Comparison of ENCODE assay signal across 28 mouse cellular contexts in genomic region chr17:83810285-83810684, GRCm38 (mm10). TPM values are rescaled to one million over a fixed set of nuclear protein-coding genes. Genes with fewer than 3 reads are reported as not detected.
A peak's percentile ranks its signal among the peaks of the same experiment; 100 is the strongest.
DNase-seq lines count a peak whose midpoint lies in the region; ATAC-seq and TF ChIP-seq lines count a peak whose summit lies in the region.
"Had no signal": no experiment of that assay in that cellular context is flagged by ENCODE, and none has a peak within 500 bp of the region (broad histone marks: within the 10 kb centered on the region; RNA-seq: fewer than 3 reads in every experiment).

No protein-coding gene starts in this region.

- no peaks in the 10 kb centered on the region for H3K27me3 ChIP-seq in MEL (ENCODE audit: control insufficient read depth in 1 of 2, insufficient read depth in 2 of 2, low read length in 2 of 2)
- H3K27me3 ChIP-seq in liver, embryonic 11.5 days (replicated peaks; ENCODE audit: control insufficient read depth, insufficient read depth, low read length) = no peaks in the 10 kb centered on the region
- H3K27me3 ChIP-seq in liver, postnatal 0 days (ENCODE audit: insufficient read depth, low read length) = no peaks in the 10 kb centered on the region
- no peaks in the 10 kb centered on the region for H3K27me3 ChIP-seq in hindbrain, embryonic 13.5 days
- H3K27me3 ChIP-seq: embryonic facial prominence, embryonic 13.5 days; hindbrain, embryonic 15.5 days; lung, embryonic 15.5 days; midbrain, embryonic 15.5 days; neural tube, embryonic 12.5 days had no signal

- no peak for TF ChIP-seq POLR2A in MEL (IDR thresholded peaks at IDR 0.05; ENCODE audit: control insufficient read depth in 1 of 2, insufficient read depth in 1 of 2, low read depth in 1 of 2, low read length in 2 of 2, poor library complexity in 1 of 2)

- TF ChIP-seq RAD21 in MEL (IDR thresholded peaks at IDR 0.05; ENCODE audit: low read depth, low read length) = no peak

- H3K36me3 ChIP-seq in MEL (ENCODE audit: control insufficient read depth in 1 of 2, insufficient read depth in 2 of 2, low read length in 2 of 2) = peaks cover 0 to 25% of the 10 kb centered on the region in 2 experiments; a peak in 2 of 4 replicates
- peaks cover 7% of the 10 kb centered on the region; the same call in 1 of the 2 replicates for H3K36me3 ChIP-seq in liver, embryonic 11.5 days (ENCODE audit: control insufficient read depth, insufficient read depth, low read length)
- H3K36me3 ChIP-seq in liver, postnatal 0 days (replicated peaks; ENCODE audit: insufficient read depth, low read length) = peaks cover 34% of the 10 kb centered on the region
- peaks cover 39% of the 10 kb centered on the region for H3K36me3 ChIP-seq in hindbrain, embryonic 13.5 days
- H3K36me3 ChIP-seq: midbrain, embryonic 15.5 days had no signal

- H3K27ac ChIP-seq in MEL (ENCODE audit: control insufficient read depth, low read depth, low read length) = peak overlapping the region; percentile 96
- H3K27ac ChIP-seq in liver, embryonic 11.5 days (ENCODE audit: low read depth, low read length) = no peak overlapping the region
- no peak overlapping the region; the same call in 1 of the 2 replicates for H3K27ac ChIP-seq in liver, postnatal 0 days (ENCODE audit: low read depth)
- no peak overlapping the region for H3K27ac ChIP-seq in hindbrain, embryonic 13.5 days
- H3K27ac ChIP-seq: embryonic facial prominence, embryonic 13.5 days; heart, adult 2 months; hindbrain, embryonic 15.5 days; lung, embryonic 15.5 days; macrophage; midbrain, embryonic 15.5 days; neural tube, embryonic 12.5 days had no signal

- no peaks in the 10 kb centered on the region for H3K9me3 ChIP-seq in MEL (replicated peaks; ENCODE audit: insufficient read depth, low read length)
- no peaks in the 10 kb centered on the region for H3K9me3 ChIP-seq in liver, embryonic 11.5 days (ENCODE audit: control insufficient read depth, low read length)
- H3K9me3 ChIP-seq in liver, postnatal 0 days (ENCODE audit: low read length) = no peaks in the 10 kb centered on the region
- H3K9me3 ChIP-seq in hindbrain, embryonic 13.5 days = no peaks in the 10 kb centered on the region
- H3K9me3 ChIP-seq: embryonic facial prominence, embryonic 13.5 days; hindbrain, embryonic 15.5 days; lung, embryonic 15.5 days; midbrain, embryonic 15.5 days; neural tube, embryonic 12.5 days had no signal

- H3K4me3 ChIP-seq in MEL (ENCODE audit: control insufficient read depth in 1 of 2, insufficient read depth in 1 of 2, low read depth in 2 of 2, low read length in 2 of 2) = peak overlapping the region; percentile 9 to 56
- H3K4me3 ChIP-seq in liver, embryonic 11.5 days (ENCODE audit: low read depth, low read length) = no peak overlapping the region
- H3K4me3 ChIP-seq in liver, postnatal 0 days (ENCODE audit: low read depth, low read length) = no peak overlapping the region
- no peak overlapping the region for H3K4me3 ChIP-seq in hindbrain, embryonic 13.5 days
- H3K4me3 ChIP-seq: embryonic facial prominence, embryonic 13.5 days; heart, adult 2 months; hindbrain, embryonic 15.5 days; lung, embryonic 15.5 days; midbrain, embryonic 15.5 days; neural tube, embryonic 12.5 days had no signal

- peaks cover 11 to 30% of the 10 kb centered on the region in 2 experiments for H3K4me1 ChIP-seq in MEL (ENCODE audit: control insufficient read depth in 1 of 2, insufficient read depth in 2 of 2, low read length in 2 of 2)
- H3K4me1 ChIP-seq in liver, embryonic 11.5 days (replicated peaks; ENCODE audit: control insufficient read depth, insufficient read depth, low read length) = peaks cover 33% of the 10 kb centered on the region
- peaks cover 31% of the 10 kb centered on the region for H3K4me1 ChIP-seq in liver, postnatal 0 days (ENCODE audit: insufficient read depth)
- H3K4me1 ChIP-seq in hindbrain, embryonic 13.5 days (replicated peaks) = peaks cover 8% of the 10 kb centered on the region; the same call in 1 of the 2 replicates
- H3K4me1 ChIP-seq: embryonic facial prominence, embryonic 13.5 days; midbrain, embryonic 15.5 days; neural tube, embryonic 12.5 days had no signal

- H3K9ac ChIP-seq in MEL (ENCODE audit: control insufficient read depth, low read depth, low read length, poor library complexity, severe bottlenecking) = peak overlapping the region; percentile 72
- no peak overlapping the region for H3K9ac ChIP-seq in liver, embryonic 11.5 days (ENCODE audit: low read depth, low read length)
- H3K9ac ChIP-seq in liver, postnatal 0 days (replicated peaks) = no peak overlapping the region
- H3K9ac ChIP-seq in hindbrain, embryonic 13.5 days = no peak overlapping the region
- H3K9ac ChIP-seq: embryonic facial prominence, embryonic 13.5 days; forebrain, postnatal 0 days; hindbrain, embryonic 15.5 days; lung, embryonic 15.5 days; midbrain, embryonic 15.5 days; neural tube, embryonic 12.5 days had no signal

- TF ChIP-seq EP300 in MEL (IDR thresholded peaks at IDR 0.05; ENCODE audit: low read depth in 1 of 2, low read length in 2 of 2) = no peak
- no peak for TF ChIP-seq EP300 in liver, postnatal 0 days (IDR thresholded peaks at IDR 0.05; ENCODE audit: low read depth)

- 72% methylated on average over 5 of the region's 5 CpGs for WGBS in liver, embryonic 11.5 days
- 73% methylated on average over 5 of the region's 5 CpGs for WGBS in liver, postnatal 0 days (ENCODE audit: insufficient replicate concordance)
- 95% methylated on average over 5 of the region's 5 CpGs for WGBS in hindbrain, embryonic 13.5 days

- ATAC-seq in liver, embryonic 11.5 days (replicated peaks; ENCODE audit: low FRiP score) = peak; percentile 29; the same call in 1 of the 2 replicates
- ATAC-seq in liver, postnatal 0 days = peak; percentile 60
- no peak for ATAC-seq in hindbrain, embryonic 13.5 days (ENCODE audit: low FRiP score)
- ATAC-seq: forebrain, postnatal 0 days; intestine, embryonic 16.5 days; midbrain, embryonic 15.5 days had no signal

- DNase-seq in MEL (ENCODE audit: low read depth, low spot score) (peak; percentile 76), MN1 (ENCODE audit: low spot score) (no peak)
- DNase-seq in c-Kit-positive CD71-positive TER-119-negative erythroid progenitor cells, embryonic 14.5 days (ENCODE audit: low read depth) = peak; percentile 54
- no peak for DNase-seq in liver, embryonic 11.5 days (ENCODE audit: low spot score)
- peak; percentile 54 for DNase-seq in liver, postnatal 0 days
- DNase-seq in left cerebral cortex, postnatal 36 days (ENCODE audit: low spot score in 2 of 2) = no peak
- DNase-seq: adrenal gland, adult 2 months; cerebellum, adult 2 months; cerebellum, postnatal 25 days; forebrain, postnatal 0 days; gastrocnemius, postnatal 36 days; heart, adult 2 months; heart, postnatal 36 days; kidney, adult 9 months; kidney, postnatal 25 days; layer of hippocampus, postnatal 36 days; right cerebral cortex, postnatal 14 days; thymus, postnatal 14 days had no signal

- no peak for TF ChIP-seq CTCF in MEL (IDR thresholded peaks at IDR 0.05 in 2 of 3, conservative IDR thresholded peaks at IDR 0.05 in 1 of 3; ENCODE audit: control insufficient read depth in 1 of 3, insufficient read depth in 1 of 3, low read depth in 2 of 3, low read length in 3 of 3, poor library complexity in 1 of 3, severe bottlenecking in 1 of 3)
- no peak for TF ChIP-seq CTCF in liver, postnatal 0 days (IDR thresholded peaks at IDR 0.05; ENCODE audit: low read depth)

- intact Hi-C loops in left cerebral cortex, postnatal 36 days (cut with DNase I) = no loop called here

- no peaks in the 10 kb centered on the region; the same call in 1 of the 2 replicates for H3K79me2 ChIP-seq in MEL (ENCODE audit: control insufficient read depth, insufficient read depth, low read length, poor library complexity)

- 0 out of 2 replicates have a peak overlapping the region, but pooled peaks have one; percentile 16 for H3K4me2 ChIP-seq in liver, embryonic 11.5 days
- H3K4me2 ChIP-seq in liver, postnatal 0 days (ENCODE audit: low read depth, low read length) = peak overlapping the region; percentile 64
- no peak overlapping the region for H3K4me2 ChIP-seq in hindbrain, embryonic 13.5 days
- H3K4me2 ChIP-seq: embryonic facial prominence, embryonic 13.5 days; hindbrain, embryonic 15.5 days; lung, embryonic 15.5 days; midbrain, embryonic 15.5 days; neural tube, embryonic 12.5 days had no signal

TF ChIP-seq in MEL, 35 proteins besides CTCF, POLR2A, EP300 and RAD21:
- TF ChIP-seq MAX (IDR thresholded peaks at IDR 0.05; ENCODE audit: low read length) = no peak
- no peak for TF ChIP-seq TAL1 (IDR thresholded peaks at IDR 0.05; ENCODE audit: low read length)
- peak; percentile 36; the same call in 1 of the 2 replicates for TF ChIP-seq TBP (IDR thresholded peaks at IDR 0.05; ENCODE audit: low read depth, low read length)
- TF ChIP-seq SIN3A (IDR thresholded peaks at IDR 0.05; ENCODE audit: low read length) = no peak
TF ChIP-seq in MEL: peak in this region for 1.

RNA-seq across cellular contexts. Expression of gene Haao, which starts 37.5 kb away (rescaled TPM):
- total RNA-seq in MEL (2012; rRNA removed) = 1.2 and 1.5 TPM in 2 replicates
- polyA plus RNA-seq in MEL (2012; ENCODE audit: insufficient read depth in 1 of 2, insufficient read length in 2 of 2, low read depth in 1 of 2, low replicate concordance in 2 of 2, missing spikeins in 1 of 2) = 1 to 10 TPM in 1 of 2 experiments, not detected in 1; 2.8 TPM
- polyA plus RNA-seq in liver, embryonic 11.5 days (2014; fragmentation: Nextera tagmentation; extraction: Ambion mirVana) = 4.3 and 4.8 TPM in 2 replicates
- 93.3 and 104 TPM in 2 replicates for polyA plus RNA-seq in liver, postnatal 0 days (2015; fragmentation: Nextera tagmentation; extraction: Ambion mirVana)
- polyA plus RNA-seq in hindbrain, embryonic 13.5 days (2015; fragmentation: Nextera tagmentation; extraction: Ambion mirVana) = 0.31 and 0.36 TPM in 2 replicates
- total RNA-seq in left cerebral cortex, postnatal 36 days (2021) = under 1 TPM in 1 of 2 experiments, not detected in 1; 0.25 TPM
- total RNA-seq: forebrain, postnatal 0 days; gastrocnemius, postnatal 36 days; layer of hippocampus, postnatal 36 days had no signal
- polyA plus RNA-seq: C2C12; forebrain, postnatal 0 days; heart, embryonic 14.5 days; midbrain, embryonic 15.5 days; neural tube, embryonic 12.5 days had no signal

Comparison
In these comparisons a context has a peak if more than half of its experiments do, and no peak if none do; other contexts are left out.
1. DNase-seq: peak in MEL (single experiment), c-Kit-positive CD71-positive TER-119-negative erythroid progenitor cells, embryonic 14.5 days (single experiment) and liver, postnatal 0 days (single experiment); none in liver, embryonic 11.5 days (single experiment), MN1 (single experiment) and left cerebral cortex, postnatal 36 days (0 of 2).
2. RNA of gene Haao, which starts 37.5 kb away (polyA plus RNA-seq): 93.3 to 104 TPM in liver, postnatal 0 days; 4.3 to 4.8 TPM in liver, embryonic 11.5 days, 2.8 TPM in MEL and 0.31 to 0.36 TPM in hindbrain, embryonic 13.5 days; every median in the first group is over 10 times any median in the second.
3. H3K4me3 ChIP-seq: peak in MEL (2 of 2); none in liver, embryonic 11.5 days (single experiment), liver, postnatal 0 days (single experiment) and hindbrain, embryonic 13.5 days (single experiment).